Mouse (Mus musculus) kidney, adult 9 months (tissue): ENCODE results near the gene Gja5.
"Not testable (repeated sequence)": the region's sequence is repeated elsewhere in the genome, so short reads cannot be mapped to it uniquely, and the experiment has no call there.

Experiments
- DNase-seq: peaks from one replicate; pipeline ENCODE4 v3.0.0; 2022

The Gja5 gene

GRCm38 (mm10) chr3:97044188-97044587 is 139.7 kb downstream of the Gja5 start:
- DNase-seq, result no peak

- no peak for DNase-seq
Observed at GRCm38 (mm10) chr3:97047757-97048156, 143.3 kb downstream of the Gja5 start.

- DNase-seq, result no peak
Observed at GRCm38 (mm10) chr3:97048360-97048759, 143.9 kb downstream of the Gja5 start.

GRCm38 (mm10) chr3:97051264-97051744 is 146.8 kb downstream of the Gja5 start:
- DNase-seq, result no peak

- no peak for DNase-seq
Observed at GRCm38 (mm10) chr3:97052069-97052799, 147.7 kb downstream of the Gja5 start.

- DNase-seq, result no peak
Observed at GRCm38 (mm10) chr3:97058704-97059103, 154.2 kb downstream of the Gja5 start.

GRCm38 (mm10) chr3:97060119-97060518 is 155.6 kb downstream of the Gja5 start:
- no peak for DNase-seq

- no peak for DNase-seq
Observed at GRCm38 (mm10) chr3:97062814-97063213, 158.3 kb downstream of the Gja5 start.

GRCm38 (mm10) chr3:97064046-97064445 is 159.6 kb downstream of the Gja5 start:
- DNase-seq, result no peak

GRCm38 (mm10) chr3:97069589-97069988 is 165.1 kb downstream of the Gja5 start:
- DNase-seq, result not testable (repeated sequence)

- not testable (repeated sequence) for DNase-seq
Observed at GRCm38 (mm10) chr3:97071916-97072315, 167.4 kb downstream of the Gja5 start.

- not testable (repeated sequence) for DNase-seq
Observed at GRCm38 (mm10) chr3:97072361-97072760, 167.9 kb downstream of the Gja5 start.

GRCm38 (mm10) chr3:97075744-97076350 is 171.4 kb downstream of the Gja5 start:
- DNase-seq, result not testable (repeated sequence)

GRCm38 (mm10) chr3:97076412-97076811 is 171.9 kb downstream of the Gja5 start:
- DNase-seq, result peak; percentile 59

GRCm38 (mm10) chr3:97078436-97078835 is 173.9 kb downstream of the Gja5 start:
- no peak for DNase-seq

- DNase-seq, result no peak
Observed at GRCm38 (mm10) chr3:97082156-97082555, 177.7 kb downstream of the Gja5 start.

- DNase-seq, result peak; percentile 61
Observed at GRCm38 (mm10) chr3:97087326-97087725, 182.8 kb downstream of the Gja5 start.

GRCm38 (mm10) chr3:97088291-97088690 is 183.8 kb downstream of the Gja5 start:
- DNase-seq, result peak; percentile 48

GRCm38 (mm10) chr3:97091971-97092370 is 187.5 kb downstream of the Gja5 start:
- DNase-seq, result peak; percentile 68

GRCm38 (mm10) chr3:97096664-97097063 is 192.2 kb downstream of the Gja5 start:
- peak; percentile 60 for DNase-seq

GRCm38 (mm10) chr3:97100784-97101641 is 196.5 kb downstream of the Gja5 start:
- DNase-seq, result no peak

GRCm38 (mm10) chr3:97103946-97104345 is 199.5 kb downstream of the Gja5 start:
- peak; percentile 90 for DNase-seq

- peak; percentile 94 for DNase-seq
Observed at GRCm38 (mm10) chr3:97104696-97105430, 200.4 kb downstream of the Gja5 start.
